Mouse (Mus musculus) embryonic fibroblast, embryonic 13.5 days (primary cell): ENCODE results near the gene Zcchc17. TPM values are rescaled to one million over a fixed set of nuclear protein-coding genes. Genes with fewer than 3 reads are reported as not detected.

Source experiments
- H3K27ac ChIP-seq: 2 replicates; pipeline ENCODE4 v1.5.1; 2012; ENCODE audit warnings: low read length, control low read depth, inconsistent platforms; ENCODE audit not compliant: insufficient read depth
- H3K4me1 ChIP-seq: 2 replicates; pipeline ENCODE4 v1.6.1; 2011; ENCODE audit warnings: low read length; ENCODE audit not compliant: control insufficient read depth, insufficient read depth
- H3K4me3 ChIP-seq: 2 replicates; pipeline ENCODE4 v1.5.1; 2011; ENCODE audit warnings: mild to moderate bottlenecking, control low read depth, low read length; ENCODE audit not compliant: insufficient read depth
- CTCF ChIP-seq: IDR thresholded peaks from 2 replicates; pipeline ENCODE4 v1.5.1; 2011; ENCODE audit warnings: mild to moderate bottlenecking, control low read depth, low read length, moderate library complexity, borderline replicate concordance; ENCODE audit not compliant: insufficient read depth
- POLR2A ChIP-seq: IDR thresholded peaks from 2 replicates; pipeline ENCODE4 v1.6.1; 2011; ENCODE audit warnings: low read depth, mild to moderate bottlenecking, control low read depth, low read length, moderate library complexity
- polyA plus RNA-seq: library from polyadenylated mRNA; stranded (reverse); fragments of >200 nt; gene quantifications from 2 replicates; pipeline ENCODE4 v1.2.4, GENCODE M21; 2011; ENCODE audit warnings: low read depth; ENCODE audit not compliant: missing spikeins, insufficient read length

The Zcchc17 gene
- polyA plus RNA-seq, 1 experiment = 33.9 TPM

GRCm38 (mm10) chr4:130273698-130274345, 85.9 kb downstream of the Zcchc17 start:
- TF ChIP-seq CTCF (no peak), POLR2A (peak; percentile 60)
- Histone ChIP-seq H3K4me1 (peaks cover 5% of the 10 kb centered on the region; the same call in 1 of the 2 replicates), H3K27ac (peak overlapping the region; percentile 56), H3K4me3 (peak overlapping the region; percentile 57)

- peaks cover 5% of the 10 kb centered on the region; the same call in 1 of the 2 replicates for H3K4me1 ChIP-seq
- no peak overlapping the region for H3K4me3 ChIP-seq
- no peak overlapping the region for H3K27ac ChIP-seq
- no peak for TF ChIP-seq CTCF
These were observed 89.0 kb downstream of the Zcchc17 start for GRCm38 (mm10) chr4:130270611-130271347.

GRCm38 (mm10) chr4:130270089-130270488, 89.7 kb downstream of the Zcchc17 start:
- no peak overlapping the region for H3K4me3 ChIP-seq
- TF ChIP-seq POLR2A = no peak
- TF ChIP-seq CTCF = no peak
- H3K4me1 ChIP-seq = peaks cover 5% of the 10 kb centered on the region; the same call in 1 of the 2 replicates
- no peak overlapping the region for H3K27ac ChIP-seq

- TF ChIP-seq CTCF (no peak), POLR2A (no peak)
- Histone ChIP-seq H3K4me1 (peaks cover 5% of the 10 kb centered on the region; the same call in 1 of the 2 replicates), H3K4me3 (no peak overlapping the region), H3K27ac (no peak overlapping the region)
These were observed 91.0 kb downstream of the Zcchc17 start for GRCm38 (mm10) chr4:130268736-130269135.

- TF ChIP-seq POLR2A (no peak), CTCF (no peak)
- no peaks in the 10 kb centered on the region for H3K4me1 ChIP-seq
- H3K27ac ChIP-seq = no peak overlapping the region
- no peak overlapping the region for H3K4me3 ChIP-seq
These were observed 92.7 kb downstream of the Zcchc17 start for GRCm38 (mm10) chr4:130267069-130267468.

DNA sequence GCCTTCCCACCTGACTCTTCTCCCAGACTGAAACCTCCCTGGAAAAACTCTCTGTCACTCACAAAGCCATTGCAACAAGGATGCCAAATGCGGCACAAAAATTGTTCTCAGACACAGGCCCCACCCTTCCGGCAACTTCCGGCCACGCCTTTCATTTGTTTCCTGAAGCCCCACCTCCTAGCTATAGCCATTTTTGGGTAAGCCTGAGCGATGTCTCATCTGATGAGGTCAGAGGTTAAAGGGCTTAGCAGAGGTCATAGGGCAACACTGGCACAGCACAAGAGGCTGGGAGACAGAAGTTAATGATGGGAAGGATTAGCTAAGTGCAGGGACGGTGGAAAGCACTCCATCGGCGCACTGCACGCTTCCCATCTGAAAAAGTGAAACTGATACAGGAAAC, 93.1 kb downstream of the Zcchc17 start:
- no peak overlapping the region for H3K27ac ChIP-seq
- no peak for TF ChIP-seq CTCF
- TF ChIP-seq POLR2A = no peak
- H3K4me3 ChIP-seq = no peak overlapping the region
- no peaks in the 10 kb centered on the region for H3K4me1 ChIP-seq

Other genes starting within 250 kb of the Zcchc17 start
- not detected in 2 replicates for gene Hcrtr1, start 220.6 kb downstream of the Zcchc17 start, polyA plus RNA-seq
- gene Tinagl1, start 184.8 kb downstream of the Zcchc17 start, polyA plus RNA-seq = 42.1 and 97.0 TPM in 2 replicates
- not detected in 2 replicates for gene Gm853, start 137.5 kb downstream of the Zcchc17 start, polyA plus RNA-seq
- 25.1 and 32.6 TPM in 2 replicates for gene Serinc2, start 80.7 kb downstream of the Zcchc17 start, polyA plus RNA-seq
- gene Fabp3, start 51.3 kb downstream of the Zcchc17 start, polyA plus RNA-seq = 13.5 and 25.5 TPM in 2 replicates
- not detected in 2 replicates for gene Gm10570, start 51.3 kb downstream of the Zcchc17 start, polyA plus RNA-seq
- 40.4 and 41.3 TPM in 2 replicates for gene Snrnp40, start 189 bp upstream of the Zcchc17 start, polyA plus RNA-seq
- gene Nkain1, start 214.2 kb upstream of the Zcchc17 start, polyA plus RNA-seq = 31.8 and 39.6 TPM in 2 replicates